Mouse (Mus musculus): ENCODE data around the gene Klf6. TPM values are rescaled to one million over a fixed set of nuclear protein-coding genes. Genes with fewer than 3 reads are reported as not detected.

Klf6 gene
- total and polyA plus RNA-seq, 3 experiments: 26.3 to 104 (median 101) TPM

DNA sequence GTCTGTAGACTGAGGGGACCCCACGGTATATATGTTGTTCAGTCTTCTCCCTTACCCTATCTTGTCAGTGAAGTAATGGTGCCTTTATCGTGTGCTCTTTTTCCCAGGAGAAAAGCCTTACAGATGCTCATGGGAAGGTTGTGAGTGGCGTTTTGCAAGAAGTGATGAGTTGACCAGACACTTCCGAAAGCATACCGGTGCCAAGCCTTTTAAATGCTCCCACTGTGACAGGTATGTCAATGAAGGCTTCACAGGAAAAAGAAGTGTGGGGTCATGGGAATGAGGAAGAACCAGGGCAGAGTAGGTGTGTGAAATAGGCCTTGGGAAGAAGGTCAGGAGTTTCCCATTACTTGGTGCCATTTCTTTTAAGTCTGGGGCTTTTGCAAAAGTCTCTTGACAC lies 5.2 kb downstream of the Klf6 start:
- ATAC-seq (ENCODE audit: extremely low read depth, insufficient number of reproducible peaks, low FRiP score, poor library complexity, severe bottlenecking) (no peak), DNase-seq (ENCODE audit: low spot score) (no peak)
- Histone ChIP-seq H3K27me3 (ENCODE audit: insufficient read depth, low read length) (no peaks in the 10 kb centered on the region), H3K4me1 (ENCODE audit: insufficient read depth, low read depth, low read length) (peaks cover 25% of the 10 kb centered on the region), H3K36me3 (replicated peaks) (peaks cover 55% of the 10 kb centered on the region), H3K9me3 (replicated peaks) (no peaks in the 10 kb centered on the region), H3K4me3 (ENCODE audit: low read depth, low read length) (no peak overlapping the region)
- TF ChIP-seq GATA2 (IDR thresholded peaks at IDR 0.05; ENCODE audit: borderline replicate concordance, low read depth, low read length) (no peak), CTCF (IDR thresholded peaks at IDR 0.05; ENCODE audit: low read depth, low read length) (no peak), POLR2AphosphoS5 (IDR thresholded peaks at IDR 0.05; ENCODE audit: insufficient replicate concordance, low read depth, low read length) (no peak), GATA1 (IDR thresholded peaks at IDR 0.05; ENCODE audit: borderline replicate concordance, low read length) (no peak), TAL1 (conservative IDR thresholded peaks at IDR 0.05; ENCODE audit: low read depth, low read length) (no peak)

GRCm38 (mm10) chr13:5868376-5868775 lies 7.1 kb downstream of the Klf6 start:
- TF ChIP-seq GATA1 (IDR thresholded peaks at IDR 0.05; ENCODE audit: borderline replicate concordance, low read length) (no peak), POLR2AphosphoS5 (IDR thresholded peaks at IDR 0.05; ENCODE audit: insufficient replicate concordance, low read depth, low read length) (no peak), CTCF (IDR thresholded peaks at IDR 0.05; ENCODE audit: low read depth, low read length) (no peak), GATA2 (IDR thresholded peaks at IDR 0.05; ENCODE audit: borderline replicate concordance, low read depth, low read length) (no peak), TAL1 (conservative IDR thresholded peaks at IDR 0.05; ENCODE audit: low read depth, low read length) (no peak)
- Histone ChIP-seq H3K4me3 (ENCODE audit: low read depth, low read length) (no peak overlapping the region), H3K36me3 (replicated peaks) (peaks cover 55% of the 10 kb centered on the region), H3K27me3 (ENCODE audit: insufficient read depth, low read length) (no peaks in the 10 kb centered on the region), H3K4me1 (ENCODE audit: insufficient read depth, low read depth, low read length) (peaks cover 17% of the 10 kb centered on the region), H3K9me3 (replicated peaks) (no peaks in the 10 kb centered on the region)
- ATAC-seq (ENCODE audit: extremely low read depth, insufficient number of reproducible peaks, low FRiP score, poor library complexity, severe bottlenecking) (no peak), DNase-seq (ENCODE audit: low spot score) (no peak)

DNA sequence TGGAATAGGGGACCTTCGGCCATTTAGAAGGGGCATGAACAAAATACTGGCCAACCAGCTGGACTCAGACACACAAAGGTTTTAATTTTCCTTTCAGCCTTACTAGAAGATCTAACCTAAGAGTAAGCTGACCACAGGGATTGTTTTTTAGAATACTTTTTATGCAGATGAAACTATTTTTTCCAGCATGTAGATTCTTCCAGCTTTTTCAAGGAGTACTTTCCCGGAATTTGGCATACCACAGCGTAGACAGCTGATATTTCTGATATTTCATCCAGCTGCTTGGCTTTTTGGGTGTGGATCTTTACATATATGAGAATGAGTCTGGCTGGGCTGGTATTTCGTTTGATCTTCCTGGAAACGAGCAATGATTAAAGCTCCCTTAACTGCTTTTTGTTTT lies 8.2 kb downstream of the Klf6 start:
- H3K36me3 ChIP-seq (replicated peaks): peaks cover 52% of the 10 kb centered on the region
- TF ChIP-seq TAL1 (conservative IDR thresholded peaks at IDR 0.05; ENCODE audit: low read depth, low read length) (no peak), GATA1 (IDR thresholded peaks at IDR 0.05; ENCODE audit: borderline replicate concordance, low read length) (no peak), GATA2 (IDR thresholded peaks at IDR 0.05; ENCODE audit: borderline replicate concordance, low read depth, low read length) (no peak), CTCF (IDR thresholded peaks at IDR 0.05; ENCODE audit: low read depth, low read length) (no peak), POLR2AphosphoS5 (IDR thresholded peaks at IDR 0.05; ENCODE audit: insufficient replicate concordance, low read depth, low read length) (no peak)
- H3K4me3 ChIP-seq (ENCODE audit: low read depth, low read length): no peak overlapping the region
- ATAC-seq (ENCODE audit: extremely low read depth, insufficient number of reproducible peaks, low FRiP score, poor library complexity, severe bottlenecking): no peak
- H3K27me3 ChIP-seq (ENCODE audit: insufficient read depth, low read length): no peaks in the 10 kb centered on the region
- peaks cover 10% of the 10 kb centered on the region for H3K4me1 ChIP-seq (ENCODE audit: insufficient read depth, low read depth, low read length)
- no peaks in the 10 kb centered on the region for H3K9me3 ChIP-seq (replicated peaks)
- no peak for DNase-seq (ENCODE audit: low spot score)

GRCm38 (mm10) chr13:5869842-5870241 lies 8.6 kb downstream of the Klf6 start:
- peaks cover 10% of the 10 kb centered on the region for H3K4me1 ChIP-seq (ENCODE audit: insufficient read depth, low read depth, low read length)
- DNase-seq (ENCODE audit: low spot score): no peak
- no peak overlapping the region for H3K4me3 ChIP-seq (ENCODE audit: low read depth, low read length)
- peaks cover 49% of the 10 kb centered on the region for H3K36me3 ChIP-seq (replicated peaks)
- H3K27me3 ChIP-seq (ENCODE audit: insufficient read depth, low read length): no peaks in the 10 kb centered on the region
- H3K9me3 ChIP-seq (replicated peaks): no peaks in the 10 kb centered on the region
- no peak for ATAC-seq (ENCODE audit: extremely low read depth, insufficient number of reproducible peaks, low FRiP score, poor library complexity, severe bottlenecking)
- TF ChIP-seq GATA1 (IDR thresholded peaks at IDR 0.05; ENCODE audit: borderline replicate concordance, low read length): no peak
- no peak for TF ChIP-seq POLR2AphosphoS5 (IDR thresholded peaks at IDR 0.05; ENCODE audit: insufficient replicate concordance, low read depth, low read length)

DNA sequence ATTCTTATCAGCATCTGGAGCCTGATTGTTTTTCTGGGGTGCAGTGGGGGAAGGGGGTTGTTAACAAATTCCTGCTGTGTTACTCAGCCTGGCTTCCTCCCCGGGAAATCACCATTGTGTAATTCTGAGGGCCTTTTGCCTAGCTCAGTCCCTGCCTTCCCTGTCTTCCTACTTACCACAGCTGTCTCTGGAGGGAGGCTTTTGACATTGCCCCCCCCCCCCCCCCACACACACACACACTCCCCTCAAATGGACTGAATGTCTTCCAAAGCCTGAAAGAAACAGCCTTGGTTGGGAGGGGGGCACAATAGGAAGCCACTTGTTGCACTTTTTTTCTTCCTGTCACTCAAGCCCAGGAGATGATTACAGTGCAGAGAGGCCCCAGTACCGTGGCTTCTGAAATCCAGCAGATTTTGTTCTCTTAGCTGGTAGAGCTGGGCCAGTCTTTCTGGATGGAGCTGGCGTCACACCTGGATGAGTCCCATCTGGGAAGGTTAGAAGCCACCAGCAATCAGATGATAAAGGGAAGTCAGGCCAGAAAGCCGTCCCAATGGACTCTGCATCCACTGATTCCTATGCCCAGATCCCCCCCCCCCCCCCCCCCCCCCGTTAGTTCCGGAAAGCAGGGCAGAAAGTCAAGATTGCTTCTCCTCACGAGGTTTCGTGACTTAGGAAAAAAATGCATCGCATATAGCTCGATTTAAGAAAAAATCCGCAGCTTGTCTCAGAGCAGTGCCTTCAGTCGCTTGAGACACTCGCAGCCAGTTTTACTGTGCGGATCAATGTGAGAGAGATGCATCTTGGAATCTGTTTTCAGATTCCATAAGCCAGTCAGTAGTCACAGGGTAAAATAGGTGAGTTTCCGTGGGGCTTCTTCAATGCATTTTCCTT lies 9.3 kb downstream of the Klf6 start:
- peaks cover 3% of the 10 kb centered on the region; the same call in 1 of the 2 replicates for H3K4me1 ChIP-seq (ENCODE audit: insufficient read depth, low read depth, low read length)
- no peak for ATAC-seq (ENCODE audit: extremely low read depth, insufficient number of reproducible peaks, low FRiP score, poor library complexity, severe bottlenecking)

DNA sequence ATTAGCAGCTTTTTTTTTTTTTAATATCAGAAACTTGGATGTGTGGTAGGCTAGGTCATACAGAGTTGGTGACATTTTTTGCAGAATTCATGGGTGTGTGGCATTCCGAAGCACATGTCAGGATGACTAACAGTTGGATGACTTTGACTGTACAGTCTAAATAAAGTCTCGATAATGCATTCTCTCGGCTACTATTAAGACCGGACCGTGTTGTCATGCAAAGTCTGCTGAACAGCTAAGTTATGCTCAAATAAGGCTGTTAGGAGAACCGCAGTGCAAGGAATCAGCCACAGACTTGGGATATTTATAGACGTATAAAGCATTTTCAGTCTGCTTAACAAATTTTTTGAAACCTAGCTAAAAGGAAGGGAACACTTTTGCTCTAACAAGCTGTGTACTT lies 10.1 kb downstream of the Klf6 start:
- Histone ChIP-seq H3K9me3 (replicated peaks) (no peaks in the 10 kb centered on the region), H3K4me3 (ENCODE audit: low read depth, low read length) (no peak overlapping the region), H3K36me3 (replicated peaks) (peaks cover 33% of the 10 kb centered on the region), H3K27me3 (ENCODE audit: insufficient read depth, low read length) (peaks cover 2% of the 10 kb centered on the region; the same call in 1 of the 2 replicates), H3K4me1 (ENCODE audit: insufficient read depth, low read depth, low read length) (no peaks in the 10 kb centered on the region; the same call in 1 of the 2 replicates)
- no peak for ATAC-seq (ENCODE audit: extremely low read depth, insufficient number of reproducible peaks, low FRiP score, poor library complexity, severe bottlenecking)
- DNase-seq (ENCODE audit: low spot score): no peak
- no peak for TF ChIP-seq CTCF (IDR thresholded peaks at IDR 0.05; ENCODE audit: low read depth, low read length)
- no peak for TF ChIP-seq GATA1 (IDR thresholded peaks at IDR 0.05; ENCODE audit: borderline replicate concordance, low read length)
- TF ChIP-seq TAL1 (conservative IDR thresholded peaks at IDR 0.05; ENCODE audit: low read depth, low read length): no peak
- TF ChIP-seq GATA2 (IDR thresholded peaks at IDR 0.05; ENCODE audit: borderline replicate concordance, low read depth, low read length): no peak
- TF ChIP-seq POLR2AphosphoS5 (IDR thresholded peaks at IDR 0.05; ENCODE audit: insufficient replicate concordance, low read depth, low read length): no peak

More for the DNA sequence above, 9.3 kb downstream of the Klf6 start:
- H3K4me3 ChIP-seq (ENCODE audit: low read depth, low read length): no peak overlapping the region
- peaks cover 41% of the 10 kb centered on the region for H3K36me3 ChIP-seq (replicated peaks)
- DNase-seq (ENCODE audit: low spot score): no peak
- no peaks in the 10 kb centered on the region for H3K9me3 ChIP-seq (replicated peaks)
- peaks cover 2% of the 10 kb centered on the region; the same call in 1 of the 2 replicates for H3K27me3 ChIP-seq (ENCODE audit: insufficient read depth, low read length)
- TF ChIP-seq CTCF (IDR thresholded peaks at IDR 0.05; ENCODE audit: low read depth, low read length) (no peak), POLR2AphosphoS5 (IDR thresholded peaks at IDR 0.05; ENCODE audit: insufficient replicate concordance, low read depth, low read length) (no peak)

Data from G1E (cell line).